Mouse (Mus musculus) thymus, postnatal 10 days (tissue): Measurements from ENCODE around the gene Caln1.

Experiments used
- DNase-seq, 2 experiments: peaks; one replicate each; pipeline ENCODE4 v3.0.0; 2021; ENCODE audit warnings: low spot score in 2 of 2

Caln1 gene

GRCm38 (mm10) chr5:130691349-130691748, 322.1 kb downstream of the Caln1 start:
- DNase-seq: no peak

GRCm38 (mm10) chr5:130699476-130699875, 330.2 kb downstream of the Caln1 start:
- DNase-seq: no peak

- no peak for DNase-seq
These were observed 332.5 kb downstream of the Caln1 start for GRCm38 (mm10) chr5:130701777-130702176.

GRCm38 (mm10) chr5:130702361-130702760, 333.1 kb downstream of the Caln1 start:
- no peak for DNase-seq

GRCm38 (mm10) chr5:130704866-130705265, 335.6 kb downstream of the Caln1 start:
- DNase-seq: no peak

- no peak for DNase-seq
These were observed 337.1 kb downstream of the Caln1 start for GRCm38 (mm10) chr5:130706202-130706855.

- no peak for DNase-seq
These were observed 338.5 kb downstream of the Caln1 start for GRCm38 (mm10) chr5:130707755-130708154.

- no peak for DNase-seq
These were observed 339.4 kb downstream of the Caln1 start for GRCm38 (mm10) chr5:130708616-130709015.

- DNase-seq: no peak
These were observed 342.4 kb downstream of the Caln1 start for GRCm38 (mm10) chr5:130711643-130712042.

GRCm38 (mm10) chr5:130712281-130712680, 343.0 kb downstream of the Caln1 start:
- no peak for DNase-seq

- no peak for DNase-seq
These were observed 345.9 kb downstream of the Caln1 start for GRCm38 (mm10) chr5:130715181-130715580.

- no peak for DNase-seq
These were observed 349.1 kb downstream of the Caln1 start for GRCm38 (mm10) chr5:130718385-130718784.

- no peak for DNase-seq
These were observed 372.9 kb downstream of the Caln1 start for GRCm38 (mm10) chr5:130742171-130742570.

- no peak for DNase-seq
These were observed 388.3 kb downstream of the Caln1 start for GRCm38 (mm10) chr5:130757517-130757916.

- no peak for DNase-seq
These were observed 396.5 kb downstream of the Caln1 start for GRCm38 (mm10) chr5:130765784-130766183.

- DNase-seq: no peak
These were observed 401.9 kb downstream of the Caln1 start for GRCm38 (mm10) chr5:130771061-130771741.

GRCm38 (mm10) chr5:130772491-130772890, 403.2 kb downstream of the Caln1 start:
- no peak for DNase-seq

GRCm38 (mm10) chr5:130774946-130775345, 405.7 kb downstream of the Caln1 start:
- no peak for DNase-seq

GRCm38 (mm10) chr5:130792755-130793452, 423.6 kb downstream of the Caln1 start:
- no peak for DNase-seq

GRCm38 (mm10) chr5:130797713-130798112, 428.5 kb downstream of the Caln1 start:
- DNase-seq: no peak

GRCm38 (mm10) chr5:130810314-130810713, 441.1 kb downstream of the Caln1 start:
- DNase-seq: no peak

GRCm38 (mm10) chr5:130810846-130811245, 441.6 kb downstream of the Caln1 start:
- DNase-seq: no peak

GRCm38 (mm10) chr5:130811266-130811665, 442.0 kb downstream of the Caln1 start:
- no peak for DNase-seq
